Mouse (Mus musculus): ENCODE measurements around the gene Ehd2. TPM values are rescaled to one million over a fixed set of nuclear protein-coding genes. Genes with fewer than 3 reads are reported as not detected.

The Ehd2 gene
- polyA plus RNA-seq, 1 experiment from 2014 or later, result 9.2 TPM

DNA sequence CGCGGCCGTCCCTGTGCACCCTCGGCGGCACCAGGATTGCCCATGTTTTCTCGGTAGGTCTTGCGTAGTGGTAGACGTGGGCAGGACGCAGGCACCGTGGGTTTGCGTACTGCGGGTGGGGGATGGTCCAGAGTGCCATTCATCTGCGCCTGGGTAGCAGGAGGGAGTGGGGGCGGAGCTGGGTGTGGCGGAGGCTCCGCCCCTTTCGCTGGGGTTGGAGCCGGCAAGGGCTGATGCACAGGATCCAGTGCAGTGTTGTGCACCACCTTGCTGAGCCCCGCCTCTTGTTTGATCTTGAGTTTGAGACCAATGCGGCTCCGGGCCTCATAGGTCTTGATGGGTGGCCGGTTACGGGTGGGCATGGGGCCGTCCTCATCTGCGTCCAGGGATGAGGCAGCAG, 4.9 kb upstream of the Ehd2 start:
- peaks cover 2% of the 10 kb centered on the region; the same call in 1 of the 2 replicates for H3K4me1 ChIP-seq
- ATAC-seq (ENCODE audit: low FRiP score), result no peak
- no peaks in the 10 kb centered on the region for H3K9me3 ChIP-seq (replicated peaks)
- H3K27ac ChIP-seq (replicated peaks), result no peak overlapping the region
- no peaks in the 10 kb centered on the region for H3K27me3 ChIP-seq (replicated peaks)
- no peak overlapping the region for H3K4me3 ChIP-seq (replicated peaks)
- no peak overlapping the region for H3K9ac ChIP-seq (replicated peaks)
- WGBS, result 59% methylated on average over 25 of the region's 25 CpGs
- no peak overlapping the region for H3K4me2 ChIP-seq
- H3K36me3 ChIP-seq, result peaks cover 56% of the 10 kb centered on the region

DNA sequence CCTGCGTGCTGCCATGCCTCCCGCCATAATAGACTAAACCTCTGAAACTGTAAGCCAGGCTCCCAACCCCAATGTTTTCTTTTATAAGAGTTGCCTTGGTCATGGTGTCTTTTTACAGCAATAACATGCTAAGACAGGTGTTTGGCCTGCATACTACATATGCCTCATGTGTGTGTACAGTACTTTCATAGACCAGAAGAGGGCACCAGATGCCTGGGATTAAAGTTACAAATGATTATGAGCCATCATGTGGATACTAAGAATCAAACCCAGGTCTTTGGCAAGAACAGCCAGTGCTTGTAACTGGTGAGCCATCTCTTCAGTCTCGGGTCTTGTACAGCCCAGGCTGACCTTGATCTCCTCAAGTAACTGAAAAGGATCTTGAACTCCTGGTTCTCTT, 2.3 kb upstream of the Ehd2 start:
- no peak for ATAC-seq (ENCODE audit: low FRiP score)
- Histone ChIP-seq H3K9me3 (replicated peaks) (no peaks in the 10 kb centered on the region), H3K4me1 (peaks cover 4% of the 10 kb centered on the region; the same call in 1 of the 2 replicates), H3K36me3 (peaks cover 39% of the 10 kb centered on the region), H3K4me3 (replicated peaks) (no peak overlapping the region), H3K27ac (replicated peaks) (no peak overlapping the region), H3K9ac (replicated peaks) (no peak overlapping the region), H3K27me3 (replicated peaks) (no peaks in the 10 kb centered on the region), H3K4me2 (no peak overlapping the region)
- 92% methylated on average over 3 of the region's 3 CpGs for WGBS

DNA sequence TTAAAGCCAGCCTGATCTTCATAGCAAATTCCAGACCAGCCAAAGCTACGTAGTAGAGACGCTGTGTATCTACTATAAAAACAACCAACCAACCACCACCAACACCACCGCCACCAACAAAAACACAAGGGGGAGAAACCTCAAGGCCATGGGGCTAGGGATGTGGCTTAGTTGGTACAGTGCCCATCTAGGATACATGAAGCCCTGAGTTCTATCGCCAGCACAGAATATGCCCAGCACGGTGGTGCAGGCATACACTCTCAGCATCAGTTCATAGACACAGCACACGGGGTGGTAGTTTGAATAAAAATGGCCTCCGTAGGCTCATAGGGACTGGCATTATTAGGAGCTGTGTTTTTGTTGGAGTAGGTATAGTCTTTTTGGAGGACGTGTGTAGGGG, 955 bp upstream of the Ehd2 start:
- Histone ChIP-seq H3K4me3 (replicated peaks) (no peak overlapping the region), H3K4me1 (peaks cover 4% of the 10 kb centered on the region; the same call in 1 of the 2 replicates), H3K4me2 (no peak overlapping the region), H3K36me3 (peaks cover 27% of the 10 kb centered on the region), H3K27ac (replicated peaks) (no peak overlapping the region), H3K9me3 (replicated peaks) (no peaks in the 10 kb centered on the region), H3K27me3 (replicated peaks) (no peaks in the 10 kb centered on the region), H3K9ac (replicated peaks) (no peak overlapping the region)
- ATAC-seq (ENCODE audit: low FRiP score), result no peak
- WGBS, result 90% methylated on average over 8 of the region's 8 CpGs

DNA sequence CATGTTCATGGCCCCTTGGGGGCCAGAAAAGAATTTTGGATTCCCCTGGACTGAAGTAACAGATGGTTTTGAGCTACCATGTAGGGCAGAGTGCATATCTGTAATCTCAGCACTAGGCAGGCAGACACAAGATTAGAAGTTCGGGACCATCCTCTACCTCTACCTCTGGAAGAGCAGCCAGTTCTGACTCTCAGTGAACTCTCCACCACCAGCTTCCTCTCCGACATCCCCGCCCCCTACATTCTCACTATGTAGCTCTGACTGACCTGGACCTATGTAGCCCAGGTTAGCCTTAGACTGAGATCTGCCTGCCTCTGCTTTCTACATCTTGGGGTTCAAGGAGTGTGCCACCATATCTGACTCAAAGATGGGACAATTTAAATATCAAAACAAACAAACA, 878 bp downstream of the Ehd2 start:
- Histone ChIP-seq H3K27me3 (replicated peaks) (no peaks in the 10 kb centered on the region), H3K36me3 (peaks cover 11% of the 10 kb centered on the region), H3K4me3 (replicated peaks) (no peak overlapping the region), H3K9ac (replicated peaks) (no peak overlapping the region), H3K4me2 (peak overlapping the region; percentile 54; the same call in 1 of the 2 replicates), H3K4me1 (peaks cover 18% of the 10 kb centered on the region), H3K9me3 (replicated peaks) (no peaks in the 10 kb centered on the region), H3K27ac (replicated peaks) (no peak overlapping the region)
- no peak for ATAC-seq (ENCODE audit: low FRiP score)
- 74% methylated on average over 3 of the region's 3 CpGs for WGBS

DNA sequence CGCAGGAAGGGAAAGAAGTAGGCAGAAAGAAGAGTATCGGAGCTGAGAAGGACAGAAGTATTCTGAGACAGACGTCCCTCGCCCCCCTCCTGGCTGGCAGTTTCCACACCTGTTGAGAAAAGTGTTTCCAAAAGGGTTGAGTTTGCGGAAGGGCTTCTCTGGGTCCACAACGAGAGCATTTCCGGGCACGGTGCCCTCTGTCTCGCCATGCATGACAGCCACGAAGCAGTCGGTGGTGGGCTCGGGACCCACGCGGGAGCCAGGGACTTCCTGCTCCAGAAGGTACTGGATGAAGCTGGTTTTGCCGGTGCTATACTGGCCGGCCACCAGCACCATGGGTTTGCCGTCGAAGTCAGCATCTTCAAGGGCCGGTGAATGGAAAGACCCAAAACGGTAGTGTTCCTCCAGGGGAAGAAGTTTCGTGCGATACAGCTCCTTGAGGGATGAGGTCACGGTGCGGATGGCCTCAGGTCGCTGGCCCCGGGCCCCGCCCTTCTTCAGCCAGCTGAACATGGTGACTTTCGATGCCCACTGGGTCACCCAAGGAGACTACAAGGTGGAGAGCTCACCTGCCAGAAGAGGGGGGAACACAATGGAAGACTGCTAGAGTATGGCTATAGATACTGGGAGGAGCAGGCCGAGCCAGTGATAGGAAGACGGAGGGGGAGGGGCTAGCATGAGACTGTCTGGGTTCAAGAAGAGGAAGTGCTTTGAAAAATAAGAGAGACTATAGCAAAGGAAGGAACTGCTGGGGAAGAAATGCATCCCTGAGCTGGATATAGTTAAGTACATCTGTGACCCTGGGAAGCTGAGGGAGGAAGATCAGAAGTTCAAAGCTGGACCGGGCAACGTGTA, 3.3 kb downstream of the Ehd2 start:
- H3K27me3 ChIP-seq (replicated peaks), result no peaks in the 10 kb centered on the region
- no peak overlapping the region for H3K4me2 ChIP-seq
- H3K9me3 ChIP-seq (replicated peaks), result no peaks in the 10 kb centered on the region
- H3K4me3 ChIP-seq (replicated peaks), result no peak overlapping the region
- H3K9ac ChIP-seq (replicated peaks), result no peak overlapping the region
- H3K4me1 ChIP-seq, result peaks cover 18% of the 10 kb centered on the region
- no peak overlapping the region for H3K27ac ChIP-seq (replicated peaks)
- H3K36me3 ChIP-seq, result no peaks in the 10 kb centered on the region
- 84% methylated on average over 32 of the region's 32 CpGs for WGBS
- no peak for ATAC-seq (ENCODE audit: low FRiP score)

DNA sequence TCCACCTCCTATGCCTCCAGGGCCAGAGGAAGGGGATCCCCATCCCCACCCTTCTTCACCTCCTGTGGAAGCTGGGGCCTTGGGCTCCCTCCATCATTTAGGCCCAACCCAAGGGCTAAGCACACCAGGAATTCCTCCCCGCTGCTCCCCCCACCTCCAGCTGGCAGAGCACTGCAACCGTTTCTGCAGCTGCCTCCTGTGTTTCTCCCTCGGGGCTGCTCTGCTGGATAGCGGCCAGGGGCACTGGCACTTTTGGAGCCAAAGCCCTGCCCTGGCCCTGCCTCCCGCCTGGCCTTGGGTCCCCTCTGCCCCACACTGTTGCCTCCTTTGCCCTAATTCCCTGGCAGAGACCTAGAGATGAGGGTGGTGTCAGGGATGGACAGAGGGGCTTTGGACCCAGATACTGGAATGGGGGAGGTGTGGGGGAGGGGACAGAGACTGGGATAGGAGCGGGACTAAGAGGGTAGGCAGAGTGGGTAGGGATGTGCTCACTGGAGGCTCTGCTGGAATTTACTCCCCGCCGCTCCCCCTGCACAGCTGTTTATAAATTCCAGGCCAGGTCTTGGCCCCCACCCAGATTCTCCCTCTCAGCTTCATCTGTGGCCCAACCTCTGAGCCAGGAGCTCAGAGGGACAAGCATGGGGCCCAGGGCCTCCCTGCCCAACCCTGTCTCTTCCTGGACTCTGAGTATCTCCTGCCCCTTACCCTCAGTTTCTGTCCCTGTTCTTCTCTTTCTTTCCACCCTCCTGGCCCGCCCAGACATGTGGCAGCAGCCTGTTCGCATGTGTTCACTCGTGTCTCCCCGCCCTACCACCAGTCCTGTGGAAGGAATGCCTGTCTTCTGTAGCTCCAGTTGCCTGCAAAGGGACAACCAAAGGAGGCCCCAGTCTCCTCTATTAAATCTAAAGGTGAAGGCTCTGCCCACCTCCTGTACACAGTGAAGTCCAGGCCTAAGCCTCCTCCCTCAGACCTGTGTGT, 4.8 kb downstream of the Ehd2 start:
- Histone ChIP-seq H3K4me2 (no peak overlapping the region), H3K9me3 (replicated peaks) (no peaks in the 10 kb centered on the region), H3K36me3 (peaks cover under 1% of the 10 kb centered on the region; the same call in 1 of the 2 replicates), H3K27ac (replicated peaks) (peak overlapping the region; percentile 60), H3K27me3 (replicated peaks) (no peaks in the 10 kb centered on the region), H3K4me1 (peaks cover 18% of the 10 kb centered on the region), H3K9ac (replicated peaks) (no peak overlapping the region), H3K4me3 (replicated peaks) (no peak overlapping the region)
- peak; percentile 21; the same call in 1 of the 2 replicates for ATAC-seq (ENCODE audit: low FRiP score)
- WGBS, result 46% methylated on average over 12 of the region's 12 CpGs

DNA sequence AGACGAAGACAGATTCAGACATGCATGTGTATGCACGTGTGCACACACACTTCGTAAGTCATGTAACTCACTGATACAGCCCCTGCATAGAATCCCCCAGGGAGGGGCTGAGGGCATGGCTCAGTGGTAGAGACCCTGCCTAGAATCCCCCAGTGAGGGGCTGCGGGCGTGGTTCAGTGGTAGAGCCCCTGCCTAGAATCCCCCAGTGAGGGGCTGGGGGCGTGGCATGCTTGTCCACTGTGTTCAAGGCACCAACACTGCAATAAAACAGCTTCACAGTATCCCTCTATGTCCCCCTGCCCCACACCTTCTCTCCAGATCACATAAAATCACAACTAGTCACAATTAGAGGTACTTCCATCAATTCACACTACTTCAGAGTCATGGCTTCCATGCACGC, 5.6 kb downstream of the Ehd2 start:
- H3K36me3 ChIP-seq, result peaks cover 4% of the 10 kb centered on the region; the same call in 1 of the 2 replicates
- H3K9me3 ChIP-seq (replicated peaks), result no peaks in the 10 kb centered on the region
- no peak overlapping the region for H3K4me2 ChIP-seq
- H3K27me3 ChIP-seq (replicated peaks), result no peaks in the 10 kb centered on the region
- H3K27ac ChIP-seq (replicated peaks), result 0 out of 2 replicates have a peak overlapping the region, but pooled peaks have one; percentile 60
- H3K4me1 ChIP-seq, result peaks cover 14% of the 10 kb centered on the region
- no peak overlapping the region for H3K9ac ChIP-seq (replicated peaks)
- WGBS, result 86% methylated on average over 7 of the region's 7 CpGs
- ATAC-seq (ENCODE audit: low FRiP score), result no peak
- no peak overlapping the region for H3K4me3 ChIP-seq (replicated peaks)

DNA sequence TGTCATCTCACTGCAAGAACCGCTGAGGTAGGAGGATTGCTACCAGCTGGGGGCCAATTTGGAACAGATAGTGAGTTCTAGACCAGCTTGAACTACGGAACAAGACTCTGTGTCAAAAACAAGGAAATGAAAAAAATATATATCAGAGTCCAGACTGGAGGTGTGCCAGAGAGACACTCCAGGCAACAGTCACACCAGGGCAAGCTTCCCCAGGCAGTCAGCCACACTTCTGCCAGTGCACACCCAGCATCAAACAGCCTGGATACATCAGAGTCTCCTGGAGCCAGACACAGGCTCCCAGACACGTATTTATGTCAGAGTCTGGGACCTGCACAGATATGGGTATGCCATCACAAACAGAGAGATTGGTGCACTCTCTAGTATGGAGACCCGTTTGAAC, 6.1 kb downstream of the Ehd2 start:
- Histone ChIP-seq H3K9ac (replicated peaks) (no peak overlapping the region), H3K4me3 (replicated peaks) (no peak overlapping the region), H3K27me3 (replicated peaks) (no peaks in the 10 kb centered on the region), H3K4me2 (no peak overlapping the region), H3K4me1 (peaks cover 14% of the 10 kb centered on the region), H3K27ac (replicated peaks) (no peak overlapping the region), H3K36me3 (peaks cover 4% of the 10 kb centered on the region; the same call in 1 of the 2 replicates), H3K9me3 (replicated peaks) (no peaks in the 10 kb centered on the region)
- no peak for ATAC-seq (ENCODE audit: low FRiP score)
- 58% methylated on average over 4 of the region's 4 CpGs for WGBS

DNA sequence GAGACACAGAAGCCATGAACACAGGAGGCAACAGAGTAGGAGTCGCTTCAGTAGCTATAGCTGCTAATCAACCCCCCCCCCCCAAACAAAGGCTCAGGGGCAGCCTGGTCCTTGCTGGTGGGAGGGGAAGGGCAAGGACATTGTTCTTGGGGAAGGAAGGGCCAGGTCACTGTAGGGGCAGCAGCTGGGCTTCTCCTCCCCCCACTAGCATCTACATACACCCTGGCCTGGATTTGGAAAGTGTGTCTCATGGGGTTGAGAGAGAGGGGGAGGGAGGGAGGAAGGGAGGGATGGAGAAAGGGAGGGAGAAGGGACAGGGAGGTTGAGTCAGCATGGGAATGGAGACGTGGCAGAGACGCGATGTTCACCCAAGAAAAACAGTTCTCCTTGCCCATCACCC, 6.7 kb downstream of the Ehd2 start:
- H3K9me3 ChIP-seq (replicated peaks), result no peaks in the 10 kb centered on the region
- no peak for ATAC-seq (ENCODE audit: low FRiP score)
- peaks cover 4% of the 10 kb centered on the region; the same call in 1 of the 2 replicates for H3K36me3 ChIP-seq
- H3K27ac ChIP-seq (replicated peaks), result no peak overlapping the region
- H3K4me3 ChIP-seq (replicated peaks), result no peak overlapping the region
- no peak overlapping the region for H3K9ac ChIP-seq (replicated peaks)
- 21% methylated on average over 4 of the region's 4 CpGs for WGBS
- H3K27me3 ChIP-seq (replicated peaks), result no peaks in the 10 kb centered on the region
- H3K4me1 ChIP-seq, result peaks cover 14% of the 10 kb centered on the region
- no peak overlapping the region for H3K4me2 ChIP-seq

DNA sequence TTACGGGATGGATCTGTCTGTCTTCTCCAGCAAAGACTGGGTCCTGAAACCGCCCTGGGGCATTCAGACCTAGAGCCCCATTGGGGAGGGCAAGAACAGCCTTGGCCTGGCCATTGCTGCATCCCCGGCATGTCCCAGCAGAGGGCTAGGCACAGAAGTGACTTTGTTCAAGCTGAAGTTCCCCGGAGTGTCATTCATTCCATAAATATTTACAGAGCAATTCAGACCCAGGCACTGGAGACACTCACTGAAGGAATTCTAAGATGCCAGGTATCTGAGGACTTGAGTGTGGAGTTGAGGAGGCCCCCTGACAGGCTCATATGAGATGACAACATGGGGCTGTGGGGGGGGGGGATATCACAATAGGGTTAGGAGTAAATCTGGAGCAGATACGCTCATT, 11.2 kb downstream of the Ehd2 start:
- Histone ChIP-seq H3K9ac (replicated peaks) (no peak overlapping the region), H3K4me3 (replicated peaks) (no peak overlapping the region), H3K36me3 (peaks cover 4% of the 10 kb centered on the region; the same call in 1 of the 2 replicates), H3K27me3 (replicated peaks) (no peaks in the 10 kb centered on the region; the same call in 1 of the 2 replicates), H3K4me2 (no peak overlapping the region), H3K9me3 (replicated peaks) (no peaks in the 10 kb centered on the region), H3K27ac (replicated peaks) (no peak overlapping the region), H3K4me1 (0 out of 2 replicates have a peak, but pooled peaks cover 4% of the 10 kb centered on the region)
- 84% methylated on average over 5 of the region's 5 CpGs for WGBS
- no peak for ATAC-seq (ENCODE audit: low FRiP score)

DNA sequence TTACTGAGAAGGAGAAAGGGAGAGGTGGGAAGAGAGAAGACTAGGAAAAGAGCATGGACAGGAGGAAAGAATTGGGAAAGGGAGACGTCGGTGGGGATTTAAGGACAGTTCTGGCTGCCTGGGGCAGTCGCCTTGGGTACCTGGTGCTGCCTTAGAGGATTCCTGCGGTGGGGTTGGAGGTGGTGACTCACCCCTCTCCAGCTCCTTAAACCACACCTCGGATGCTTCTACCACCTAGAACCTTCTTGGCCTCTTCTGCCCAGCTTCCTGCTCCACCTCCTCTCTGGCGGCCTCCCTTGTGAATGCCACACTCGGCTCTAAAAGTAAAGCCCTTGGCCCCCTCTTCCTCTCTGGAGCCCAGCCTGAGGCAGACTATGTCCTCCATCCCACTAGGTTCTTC, 11.9 kb downstream of the Ehd2 start:
- ATAC-seq (ENCODE audit: low FRiP score), result no peak
- Histone ChIP-seq H3K4me2 (peak overlapping the region; percentile 42), H3K27ac (replicated peaks) (no peak overlapping the region), H3K36me3 (peaks cover 4% of the 10 kb centered on the region; the same call in 1 of the 2 replicates), H3K4me3 (replicated peaks) (0 out of 2 replicates have a peak overlapping the region, but pooled peaks have one; percentile 11), H3K27me3 (replicated peaks) (no peaks in the 10 kb centered on the region; the same call in 1 of the 2 replicates), H3K9ac (replicated peaks) (no peak overlapping the region), H3K4me1 (0 out of 2 replicates have a peak, but pooled peaks cover 4% of the 10 kb centered on the region), H3K9me3 (replicated peaks) (no peaks in the 10 kb centered on the region)
- WGBS, result 22% methylated on average over 7 of the region's 7 CpGs

Data from neural tube, embryonic 15.5 days (tissue).